Mouse (Mus musculus): ENCODE measurements around the gene Tspan32. TPM values are rescaled to one million over a fixed set of nuclear protein-coding genes. Genes with fewer than 3 reads are reported as not detected.

Gene Tspan32
- polyA plus RNA-seq, 1 experiment from 2014 or later: 3.5 TPM

- Histone ChIP-seq H3K27ac (replicated peaks; ENCODE audit: low read depth, low read length) (no peak overlapping the region), H3K4me3 (ENCODE audit: low read depth, low read length) (no peak overlapping the region), H3K4me1 (ENCODE audit: control insufficient read depth, insufficient read depth, low read length) (no peaks in the 10 kb centered on the region), H3K9ac (ENCODE audit: low read depth, low read length) (no peak overlapping the region), H3K27me3 (replicated peaks; ENCODE audit: control insufficient read depth, insufficient read depth, low read length) (no peaks in the 10 kb centered on the region), H3K4me2 (ENCODE audit: low read depth, low read length) (no peak overlapping the region), H3K36me3 (ENCODE audit: control insufficient read depth, insufficient read depth, low read length) (peaks cover 8% of the 10 kb centered on the region; the same call in 1 of the 2 replicates), H3K9me3 (ENCODE audit: control insufficient read depth, low read length) (no peaks in the 10 kb centered on the region)
- ATAC-seq (ENCODE audit: low read depth): no peak
- no peak for DNase-seq (ENCODE audit: low spot score)
- 52% methylated on average over 5 of the region's 5 CpGs for WGBS
Observed at GRCm38 (mm10) chr7:143021356-143022164, 16.7 kb downstream of the Tspan32 start.

- no peak for DNase-seq (ENCODE audit: low spot score)
- H3K9me3 ChIP-seq (ENCODE audit: control insufficient read depth, low read length): no peaks in the 10 kb centered on the region
- ATAC-seq (ENCODE audit: low read depth): no peak
- 89% methylated on average over 2 of the region's 2 CpGs for WGBS
- H3K36me3 ChIP-seq (ENCODE audit: control insufficient read depth, insufficient read depth, low read length): peaks cover 8% of the 10 kb centered on the region; the same call in 1 of the 2 replicates
- no peak overlapping the region for H3K4me2 ChIP-seq (ENCODE audit: low read depth, low read length)
- H3K4me3 ChIP-seq (ENCODE audit: low read depth, low read length): no peak overlapping the region
- H3K27me3 ChIP-seq (replicated peaks; ENCODE audit: control insufficient read depth, insufficient read depth, low read length): no peaks in the 10 kb centered on the region
- H3K9ac ChIP-seq (ENCODE audit: low read depth, low read length): no peak overlapping the region
- H3K27ac ChIP-seq (replicated peaks; ENCODE audit: low read depth, low read length): no peak overlapping the region
- H3K4me1 ChIP-seq (ENCODE audit: control insufficient read depth, insufficient read depth, low read length): no peaks in the 10 kb centered on the region
Observed at GRCm38 (mm10) chr7:143023499-143023898, 18.7 kb downstream of the Tspan32 start.

GRCm38 (mm10) chr7:143024293-143024692 lies 19.4 kb downstream of the Tspan32 start:
- Histone ChIP-seq H3K27me3 (replicated peaks; ENCODE audit: control insufficient read depth, insufficient read depth, low read length) (no peaks in the 10 kb centered on the region), H3K4me3 (ENCODE audit: low read depth, low read length) (no peak overlapping the region), H3K27ac (replicated peaks; ENCODE audit: low read depth, low read length) (no peak overlapping the region), H3K36me3 (ENCODE audit: control insufficient read depth, insufficient read depth, low read length) (peaks cover 8% of the 10 kb centered on the region; the same call in 1 of the 2 replicates), H3K9ac (ENCODE audit: low read depth, low read length) (no peak overlapping the region), H3K9me3 (ENCODE audit: control insufficient read depth, low read length) (no peaks in the 10 kb centered on the region), H3K4me1 (ENCODE audit: control insufficient read depth, insufficient read depth, low read length) (no peaks in the 10 kb centered on the region), H3K4me2 (ENCODE audit: low read depth, low read length) (no peak overlapping the region)
- DNase-seq (ENCODE audit: low spot score): no peak
- no peak for ATAC-seq (ENCODE audit: low read depth)
- 86% methylated on average over 1 of the region's 1 CpGs for WGBS

- Histone ChIP-seq H3K4me2 (ENCODE audit: low read depth, low read length) (no peak overlapping the region), H3K27me3 (replicated peaks; ENCODE audit: control insufficient read depth, insufficient read depth, low read length) (no peaks in the 10 kb centered on the region), H3K27ac (replicated peaks; ENCODE audit: low read depth, low read length) (no peak overlapping the region), H3K9me3 (ENCODE audit: control insufficient read depth, low read length) (no peaks in the 10 kb centered on the region), H3K4me3 (ENCODE audit: low read depth, low read length) (no peak overlapping the region), H3K4me1 (ENCODE audit: control insufficient read depth, insufficient read depth, low read length) (no peaks in the 10 kb centered on the region), H3K9ac (ENCODE audit: low read depth, low read length) (no peak overlapping the region), H3K36me3 (ENCODE audit: control insufficient read depth, insufficient read depth, low read length) (peaks cover 11% of the 10 kb centered on the region)
- DNase-seq (ENCODE audit: low spot score) (no peak), ATAC-seq (ENCODE audit: low read depth) (no peak)
- WGBS: 86% methylated on average over 3 of the region's 3 CpGs
Observed at GRCm38 (mm10) chr7:143025496-143025895, 20.6 kb downstream of the Tspan32 start.

GRCm38 (mm10) chr7:143027196-143027595 lies 22.4 kb downstream of the Tspan32 start:
- Histone ChIP-seq H3K9ac (ENCODE audit: low read depth, low read length) (no peak overlapping the region), H3K9me3 (ENCODE audit: control insufficient read depth, low read length) (no peaks in the 10 kb centered on the region), H3K4me2 (ENCODE audit: low read depth, low read length) (no peak overlapping the region), H3K4me1 (ENCODE audit: control insufficient read depth, insufficient read depth, low read length) (no peaks in the 10 kb centered on the region), H3K4me3 (ENCODE audit: low read depth, low read length) (no peak overlapping the region), H3K27ac (replicated peaks; ENCODE audit: low read depth, low read length) (no peak overlapping the region), H3K27me3 (replicated peaks; ENCODE audit: control insufficient read depth, insufficient read depth, low read length) (no peaks in the 10 kb centered on the region), H3K36me3 (ENCODE audit: control insufficient read depth, insufficient read depth, low read length) (peaks cover 16% of the 10 kb centered on the region)
- DNase-seq (ENCODE audit: low spot score) (no peak), ATAC-seq (ENCODE audit: low read depth) (no peak)
- WGBS: 80% methylated on average over 4 of the region's 4 CpGs

GRCm38 (mm10) chr7:143031816-143032215 lies 27.0 kb downstream of the Tspan32 start:
- DNase-seq (ENCODE audit: low spot score) (no peak), ATAC-seq (ENCODE audit: low read depth) (no peak)
- WGBS: 78% methylated on average over 1 of the region's 1 CpGs

GRCm38 (mm10) chr7:143033581-143033980 lies 28.7 kb downstream of the Tspan32 start:
- Histone ChIP-seq H3K9ac (ENCODE audit: low read depth, low read length) (no peak overlapping the region), H3K27ac (replicated peaks; ENCODE audit: low read depth, low read length) (no peak overlapping the region), H3K4me1 (ENCODE audit: control insufficient read depth, insufficient read depth, low read length) (no peaks in the 10 kb centered on the region), H3K4me3 (ENCODE audit: low read depth, low read length) (no peak overlapping the region), H3K27me3 (replicated peaks; ENCODE audit: control insufficient read depth, insufficient read depth, low read length) (no peaks in the 10 kb centered on the region), H3K9me3 (ENCODE audit: control insufficient read depth, low read length) (no peaks in the 10 kb centered on the region), H3K36me3 (ENCODE audit: control insufficient read depth, insufficient read depth, low read length) (peaks cover 21% of the 10 kb centered on the region; the same call in 1 of the 2 replicates), H3K4me2 (ENCODE audit: low read depth, low read length) (no peak overlapping the region)
- ATAC-seq (ENCODE audit: low read depth) (no peak), DNase-seq (ENCODE audit: low spot score) (no peak)
- 82% methylated on average over 4 of the region's 4 CpGs for WGBS

More at GRCm38 (mm10) chr7:143031816-143032215, 27.0 kb downstream of the Tspan32 start:
- Histone ChIP-seq H3K36me3 (ENCODE audit: control insufficient read depth, insufficient read depth, low read length) (peaks cover 21% of the 10 kb centered on the region; the same call in 1 of the 2 replicates), H3K27me3 (replicated peaks; ENCODE audit: control insufficient read depth, insufficient read depth, low read length) (no peaks in the 10 kb centered on the region), H3K9me3 (ENCODE audit: control insufficient read depth, low read length) (no peaks in the 10 kb centered on the region), H3K4me2 (ENCODE audit: low read depth, low read length) (no peak overlapping the region), H3K27ac (replicated peaks; ENCODE audit: low read depth, low read length) (no peak overlapping the region), H3K4me3 (ENCODE audit: low read depth, low read length) (no peak overlapping the region), H3K9ac (ENCODE audit: low read depth, low read length) (no peak overlapping the region), H3K4me1 (ENCODE audit: control insufficient read depth, insufficient read depth, low read length) (no peaks in the 10 kb centered on the region)

GRCm38 (mm10) chr7:143034112-143034511 lies 29.3 kb downstream of the Tspan32 start:
- H3K27ac ChIP-seq (replicated peaks; ENCODE audit: low read depth, low read length): no peak overlapping the region
- H3K36me3 ChIP-seq (ENCODE audit: control insufficient read depth, insufficient read depth, low read length): peaks cover 21% of the 10 kb centered on the region; the same call in 1 of the 2 replicates
- H3K4me1 ChIP-seq (ENCODE audit: control insufficient read depth, insufficient read depth, low read length): no peaks in the 10 kb centered on the region
- no peaks in the 10 kb centered on the region for H3K9me3 ChIP-seq (ENCODE audit: control insufficient read depth, low read length)
- H3K4me3 ChIP-seq (ENCODE audit: low read depth, low read length): no peak overlapping the region
- H3K27me3 ChIP-seq (replicated peaks; ENCODE audit: control insufficient read depth, insufficient read depth, low read length): no peaks in the 10 kb centered on the region
- DNase-seq (ENCODE audit: low spot score) (no peak), ATAC-seq (ENCODE audit: low read depth) (no peak)
- H3K4me2 ChIP-seq (ENCODE audit: low read depth, low read length): no peak overlapping the region
- H3K9ac ChIP-seq (ENCODE audit: low read depth, low read length): no peak overlapping the region
- WGBS: 87% methylated on average over 2 of the region's 2 CpGs

Measured in embryonic facial prominence, embryonic 14.5 days (tissue).